Mouse (Mus musculus): ENCODE data around the gene Abhd15. TPM values are rescaled to one million over a fixed set of nuclear protein-coding genes. Genes with fewer than 3 reads are reported as not detected.

Gene Abhd15
- polyA plus RNA-seq, 1 experiment from 2014 or later = 2.4 TPM

- peak overlapping the region; percentile 98 for H3K9ac ChIP-seq (replicated peaks)
- H3K4me1 ChIP-seq (replicated peaks) = peaks cover 79% of the 10 kb centered on the region
- 44% methylated on average over 5 of the region's 5 CpGs for WGBS
- no peaks in the 10 kb centered on the region for H3K27me3 ChIP-seq
- H3K4me2 ChIP-seq (replicated peaks) = peak overlapping the region; percentile 98
- no peaks in the 10 kb centered on the region for H3K36me3 ChIP-seq
- no peaks in the 10 kb centered on the region for H3K9me3 ChIP-seq
- ATAC-seq = no peak
- H3K27ac ChIP-seq = peak overlapping the region; percentile 69
- peak overlapping the region; percentile 97 for H3K4me3 ChIP-seq (replicated peaks)
Measured at GRCm38 (mm10) chr11:77486798-77487197, 28.1 kb upstream of the Abhd15 start.

- Histone ChIP-seq H3K4me1 (replicated peaks) (peaks cover 77% of the 10 kb centered on the region), H3K9ac (replicated peaks) (peak overlapping the region; percentile 98), H3K4me3 (replicated peaks) (peak overlapping the region; percentile 97), H3K9me3 (no peaks in the 10 kb centered on the region), H3K36me3 (no peaks in the 10 kb centered on the region), H3K27me3 (no peaks in the 10 kb centered on the region), H3K4me2 (replicated peaks) (peak overlapping the region; percentile 98), H3K27ac (peak overlapping the region; percentile 93)
- WGBS = 2% methylated on average over 55 of the region's 55 CpGs
- ATAC-seq = no peak
Measured at GRCm38 (mm10) chr11:77488771-77489581, 25.9 kb upstream of the Abhd15 start.

- Histone ChIP-seq H3K4me1 (replicated peaks) (peaks cover 78% of the 10 kb centered on the region), H3K4me2 (replicated peaks) (peak within 1 kb of the TSS; percentile 98), H3K9ac (replicated peaks) (peak within 1 kb of the TSS; percentile 98), H3K27ac (peak within 1 kb of the TSS; percentile 93), H3K27me3 (no peaks in the 10 kb centered on the region), H3K36me3 (no peaks in the 10 kb centered on the region), H3K9me3 (no peaks in the 10 kb centered on the region), H3K4me3 (replicated peaks) (peak within 1 kb of the TSS; percentile 97)
- ATAC-seq = peak; percentile 68
- under 1% methylated on average over 58 of the region's 87 CpGs for WGBS
Measured at GRCm38 (mm10) chr11:77489591-77490235, 25.2 kb upstream of the Abhd15 start, which contains the start of gene Ankrd13b. Gene Ankrd13b, minus strand, starts transcription at chr11:77489678.

GRCm38 (mm10) chr11:77490451-77490850, 24.5 kb upstream of the Abhd15 start:
- H3K4me3 ChIP-seq (replicated peaks) = peak overlapping the region; percentile 97
- no peaks in the 10 kb centered on the region for H3K36me3 ChIP-seq
- no peak for ATAC-seq
- H3K27me3 ChIP-seq = no peaks in the 10 kb centered on the region
- peak overlapping the region; percentile 98 for H3K9ac ChIP-seq (replicated peaks)
- H3K27ac ChIP-seq = peak overlapping the region; percentile 93
- 74% methylated on average over 6 of the region's 6 CpGs for WGBS
- H3K4me1 ChIP-seq (replicated peaks) = peaks cover 79% of the 10 kb centered on the region
- H3K4me2 ChIP-seq (replicated peaks) = peak overlapping the region; percentile 98
- no peaks in the 10 kb centered on the region for H3K9me3 ChIP-seq

GRCm38 (mm10) chr11:77491123-77491501, 23.8 kb upstream of the Abhd15 start:
- no peaks in the 10 kb centered on the region for H3K9me3 ChIP-seq
- peak overlapping the region; percentile 97 for H3K4me3 ChIP-seq (replicated peaks)
- H3K4me2 ChIP-seq (replicated peaks) = peak overlapping the region; percentile 98
- peak overlapping the region; percentile 89 for H3K27ac ChIP-seq
- peak overlapping the region; percentile 97; the same call in 1 of the 2 replicates for H3K9ac ChIP-seq (replicated peaks)
- H3K36me3 ChIP-seq = no peaks in the 10 kb centered on the region
- H3K4me1 ChIP-seq (replicated peaks) = peaks cover 79% of the 10 kb centered on the region
- WGBS = under 1% methylated on average over 13 of the region's 13 CpGs
- ATAC-seq = peak; percentile 71
- H3K27me3 ChIP-seq = no peaks in the 10 kb centered on the region

GRCm38 (mm10) chr11:77491502-77492291, 23.2 kb upstream of the Abhd15 start:
- Histone ChIP-seq H3K36me3 (no peaks in the 10 kb centered on the region), H3K27me3 (no peaks in the 10 kb centered on the region), H3K4me2 (replicated peaks) (peak overlapping the region; percentile 98), H3K9ac (replicated peaks) (peak overlapping the region; percentile 97), H3K4me3 (replicated peaks) (peak overlapping the region; percentile 97), H3K9me3 (no peaks in the 10 kb centered on the region), H3K4me1 (replicated peaks) (peaks cover 77% of the 10 kb centered on the region), H3K27ac (peak overlapping the region; percentile 89)
- whole genome bisulfite sequencing = under 1% methylated on average over 23 of the region's 23 CpGs
- peak; percentile 50 for ATAC-seq

- Histone ChIP-seq H3K36me3 (0 out of 2 replicates have a peak, but pooled peaks cover 3% of the 10 kb centered on the region), H3K9ac (replicated peaks) (peak overlapping the region; percentile 97), H3K9me3 (no peaks in the 10 kb centered on the region), H3K4me2 (replicated peaks) (peak overlapping the region; percentile 98), H3K27ac (peak overlapping the region; percentile 89), H3K4me3 (replicated peaks) (peak overlapping the region; percentile 97), H3K27me3 (no peaks in the 10 kb centered on the region), H3K4me1 (replicated peaks) (peaks cover 76% of the 10 kb centered on the region)
- ATAC-seq = no peak
- WGBS = 0% methylated on average over 16 of the region's 18 CpGs
Measured at GRCm38 (mm10) chr11:77492311-77492871, 22.5 kb upstream of the Abhd15 start.

- Histone ChIP-seq H3K4me1 (replicated peaks) (peaks cover 76% of the 10 kb centered on the region), H3K27me3 (no peaks in the 10 kb centered on the region), H3K4me3 (replicated peaks) (peak overlapping the region; percentile 97), H3K27ac (peak overlapping the region; percentile 89), H3K9ac (replicated peaks) (peak overlapping the region; percentile 97), H3K36me3 (0 out of 2 replicates have a peak, but pooled peaks cover 3% of the 10 kb centered on the region), H3K9me3 (no peaks in the 10 kb centered on the region), H3K4me2 (replicated peaks) (peak overlapping the region; percentile 98)
- WGBS = 1% methylated on average over 28 of the region's 32 CpGs
- ATAC-seq = peak; percentile 73
Measured at GRCm38 (mm10) chr11:77492911-77493332, 22.0 kb upstream of the Abhd15 start.

GRCm38 (mm10) chr11:77493512-77494343, 21.2 kb upstream of the Abhd15 start, which contains the start of gene Git1:
Gene Git1, plus strand, starts transcription at chr11:77493562.
- peak within 1 kb of the TSS; percentile 89 for H3K27ac ChIP-seq
- H3K36me3 ChIP-seq = peaks cover 3% of the 10 kb centered on the region; the same call in 1 of the 2 replicates
- no peak for ATAC-seq
- WGBS = under 1% methylated on average over 55 of the region's 74 CpGs
- peak within 1 kb of the TSS; percentile 97 for H3K9ac ChIP-seq (replicated peaks)
- peak within 1 kb of the TSS; percentile 98 for H3K4me2 ChIP-seq (replicated peaks)
- no peaks in the 10 kb centered on the region for H3K9me3 ChIP-seq
- H3K4me1 ChIP-seq (replicated peaks) = peaks cover 76% of the 10 kb centered on the region
- H3K4me3 ChIP-seq (replicated peaks) = peak within 1 kb of the TSS; percentile 97
- H3K27me3 ChIP-seq = no peaks in the 10 kb centered on the region

- no peaks in the 10 kb centered on the region for H3K27me3 ChIP-seq
- peaks cover 9% of the 10 kb centered on the region for H3K36me3 ChIP-seq
- H3K9me3 ChIP-seq = no peaks in the 10 kb centered on the region
- ATAC-seq = no peak
- H3K27ac ChIP-seq = peak overlapping the region; percentile 89
- H3K4me2 ChIP-seq (replicated peaks) = peak overlapping the region; percentile 98
- peak overlapping the region; percentile 97 for H3K9ac ChIP-seq (replicated peaks)
- peaks cover 78% of the 10 kb centered on the region for H3K4me1 ChIP-seq (replicated peaks)
- H3K4me3 ChIP-seq (replicated peaks) = peak overlapping the region; percentile 97
- 34% methylated on average over 4 of the region's 4 CpGs for WGBS
Measured at GRCm38 (mm10) chr11:77494344-77494676, 20.6 kb upstream of the Abhd15 start.

All from midbrain, embryonic 13.5 days (tissue).